Mouse (Mus musculus): ENCODE results near the gene Lamtor2.

DNA sequence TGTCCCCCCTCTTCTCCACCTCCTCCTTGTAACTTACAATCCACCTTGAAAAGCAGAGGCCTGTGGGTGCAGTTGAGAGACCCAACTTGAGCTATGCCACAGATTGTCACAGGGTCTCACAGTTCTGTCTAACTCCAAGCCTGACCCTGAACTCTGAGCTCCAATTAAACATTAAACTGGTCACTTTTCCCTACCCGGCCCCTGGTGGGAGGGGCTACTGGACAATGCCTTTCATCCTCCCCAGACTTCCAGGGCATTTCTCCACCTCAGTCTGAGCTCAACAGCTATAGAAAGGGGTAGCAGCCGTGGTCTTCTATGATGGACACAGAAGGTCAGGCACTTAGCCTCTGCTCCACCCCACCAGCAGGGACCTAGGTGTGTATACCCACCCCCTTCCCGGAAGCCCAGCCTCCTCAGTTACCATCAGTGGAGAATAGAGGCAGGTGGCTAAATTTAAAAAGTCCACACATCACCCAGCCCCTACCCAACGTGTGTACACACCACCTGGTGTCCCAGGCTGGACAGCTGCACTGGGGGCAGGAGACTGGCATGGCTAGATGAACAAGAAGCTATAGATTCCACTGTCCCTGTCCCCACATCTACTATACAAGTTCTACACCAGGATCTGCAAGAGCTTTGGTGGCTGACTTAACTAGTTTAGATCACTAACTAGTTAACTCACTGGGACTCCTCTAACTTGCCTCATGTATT, 52.1 kb downstream of the Lamtor2 start:
- TF ChIP-seq CTCF (IDR thresholded peaks at IDR 0.05; ENCODE audit: low read depth, low read length), result no peak
- no peak for TF ChIP-seq POLR2A (IDR thresholded peaks at IDR 0.05; ENCODE audit: extremely low read depth, insufficient read depth, low read length)

Measured in liver, adult 2 months (tissue).